Mouse (Mus musculus) embryo, embryonic 11.5 days (tissue): ENCODE results near the gene Parp11.
"Not testable (repeated sequence)": the region's sequence is repeated elsewhere in the genome, so short reads cannot be mapped to it uniquely, and the experiment has no call there.

Source experiments
- DNase-seq: peaks from one replicate; pipeline ENCODE4 v3.0.0-alpha.2; 2012; ENCODE audit warnings: low read depth, low spot score

Parp11 gene

GRCm38 (mm10) chr6:127495251-127495650, 48.6 kb downstream of the Parp11 start:
- no peak for DNase-seq

GRCm38 (mm10) chr6:127495876-127496275, 49.2 kb downstream of the Parp11 start:
- no peak for DNase-seq

GRCm38 (mm10) chr6:127496841-127497656, 50.4 kb downstream of the Parp11 start:
- no peak for DNase-seq

- DNase-seq: no peak
These were observed 53.5 kb downstream of the Parp11 start for GRCm38 (mm10) chr6:127500119-127500518.

- DNase-seq: no peak
These were observed 54.2 kb downstream of the Parp11 start for GRCm38 (mm10) chr6:127500806-127501205.

GRCm38 (mm10) chr6:127502530-127502929, 55.9 kb downstream of the Parp11 start:
- peak; percentile 39 for DNase-seq

GRCm38 (mm10) chr6:127513776-127514175, 67.1 kb downstream of the Parp11 start:
- DNase-seq: not testable (repeated sequence)

- no peak for DNase-seq
These were observed 74.5 kb downstream of the Parp11 start for GRCm38 (mm10) chr6:127521176-127521575.

- DNase-seq: no peak
These were observed 75.7 kb downstream of the Parp11 start for GRCm38 (mm10) chr6:127522326-127522725.

- peak; percentile 62 for DNase-seq
These were observed 77.8 kb downstream of the Parp11 start for GRCm38 (mm10) chr6:127524442-127524841.

- DNase-seq: no peak
These were observed 82.0 kb downstream of the Parp11 start for GRCm38 (mm10) chr6:127528625-127529024.

GRCm38 (mm10) chr6:127529451-127529850, 82.8 kb downstream of the Parp11 start:
- DNase-seq: no peak

GRCm38 (mm10) chr6:127530206-127530605, 83.6 kb downstream of the Parp11 start:
- DNase-seq: no peak

GRCm38 (mm10) chr6:127531412-127532205, 85.0 kb downstream of the Parp11 start:
- DNase-seq: no peak

- no peak for DNase-seq
These were observed 85.7 kb downstream of the Parp11 start for GRCm38 (mm10) chr6:127532304-127532703.

- no peak for DNase-seq
These were observed 87.1 kb downstream of the Parp11 start for GRCm38 (mm10) chr6:127533766-127534165.

GRCm38 (mm10) chr6:127537035-127537434, 90.4 kb downstream of the Parp11 start:
- no peak for DNase-seq

GRCm38 (mm10) chr6:127538118-127538517, 91.5 kb downstream of the Parp11 start:
- no peak for DNase-seq

GRCm38 (mm10) chr6:127539226-127539625, 92.6 kb downstream of the Parp11 start:
- no peak for DNase-seq

- no peak for DNase-seq
These were observed 93.0 kb downstream of the Parp11 start for GRCm38 (mm10) chr6:127539659-127540058.

- DNase-seq: no peak
These were observed 93.9 kb downstream of the Parp11 start for GRCm38 (mm10) chr6:127540517-127540916.

- peak; percentile 67 for DNase-seq
These were observed 95.2 kb downstream of the Parp11 start for GRCm38 (mm10) chr6:127541617-127542374.
